Mouse (Mus musculus) CH12.LX (cell line): Measurements from ENCODE around the gene Slco4a1.

ENCODE experiments used
- CTCF ChIP-seq, 2 experiments: IDR thresholded peaks in 1 of 2; conservative IDR thresholded peaks in 1 of 2; 2 replicates each; pipeline ENCODE4 v1.5.1; 2011 to 2012; ENCODE audit warnings: low read depth in 2 of 2, low read length in 2 of 2, improper control_type of control experiment in 1 of 2, inconsistent platforms in 1 of 2, mild to moderate bottlenecking in 1 of 2, moderate library complexity in 1 of 2
- ELF1 ChIP-seq: IDR thresholded peaks from 2 replicates; pipeline ENCODE4 v1.6.1; 2014; ENCODE audit warnings: low read depth, mild to moderate bottlenecking, inconsistent platforms, low read length, improper control_type of control experiment
- EP300 ChIP-seq: IDR thresholded peaks from 2 replicates; pipeline ENCODE4 v1.6.1; 2011; ENCODE audit warnings: low read length, improper control_type of control experiment
- HCFC1 ChIP-seq: IDR thresholded peaks from 2 replicates; pipeline ENCODE4 v1.6.1; 2012; ENCODE audit warnings: low read depth, mild to moderate bottlenecking, inconsistent platforms, low read length, improper control_type of control experiment
- MAZ ChIP-seq: IDR thresholded peaks from 2 replicates; pipeline ENCODE4 v1.6.1; 2012; ENCODE audit warnings: low read depth, mild to moderate bottlenecking, inconsistent platforms, low read length, improper control_type of control experiment, moderate library complexity
- MEF2A ChIP-seq: IDR thresholded peaks from 2 replicates; pipeline ENCODE4 v1.6.1; 2014; ENCODE audit warnings: low read depth, mild to moderate bottlenecking, inconsistent platforms, low read length, improper control_type of control experiment, borderline replicate concordance
- MXI1 ChIP-seq: IDR thresholded peaks from 2 replicates; pipeline ENCODE4 v1.6.1; 2011; ENCODE audit warnings: mild to moderate bottlenecking, low read depth, low read length, improper control_type of control experiment
- RCOR1 ChIP-seq: conservative IDR thresholded peaks from 2 replicates; pipeline ENCODE4 v1.6.1; 2012; ENCODE audit warnings: low read depth, mild to moderate bottlenecking, inconsistent platforms, low read length, improper control_type of control experiment
- SMC3 ChIP-seq: IDR thresholded peaks from 2 replicates; pipeline ENCODE4 v1.6.1; 2011; ENCODE audit warnings: low read depth, low read length, improper control_type of control experiment
- TCF12 ChIP-seq: IDR thresholded peaks from 2 replicates; pipeline ENCODE4 v1.6.1; 2014; ENCODE audit warnings: low read depth, mild to moderate bottlenecking, inconsistent platforms, low read length, improper control_type of control experiment

- TF ChIP-seq ELF1 (no peak), MAZ (no peak), EP300 (no peak), CTCF (conservative IDR thresholded peaks at IDR 0.05 in 1 of 2, IDR thresholded peaks at IDR 0.05 in 1 of 2; ENCODE audit: low read depth in 2 of 2, low read length in 2 of 2) (no peak), RCOR1 (no peak), MEF2A (no peak), SMC3 (no peak), HCFC1 (no peak), TCF12 (no peak), MXI1 (no peak)
Observed at GRCm38 (mm10) chr2:180466505-180466904, 10.5 kb downstream of the Slco4a1 start.
